Mouse (Mus musculus) gastrocnemius, postnatal 36 days (tissue): ENCODE results near the gene Tmem86a. TPM values are rescaled to one million over a fixed set of nuclear protein-coding genes. Genes with fewer than 3 reads are reported as not detected.

ENCODE experiments used
- DNase-seq, 2 experiments: peaks; one replicate each; pipeline ENCODE4 v3.0.0; 2022
- intact Hi-C: fragments of 180-260 bp; cut with DNase I; formaldehyde crosslinking; loops from one replicate; pipeline ENCODE4 v1.15.1; 2025
- long read RNA-seq, 2 experiments: library from polyadenylated mRNA; stranded (forward); transcript quantifications; one replicate each; pipeline ENCODE4 v2.0.0; 2021
- total RNA-seq, 2 experiments: library from RNA; stranded (reverse); gene quantifications; 2 replicates each; pipeline ENCODE4 v1.2.3; 2021

Tmem86a gene
- 1 to 10 TPM; 4.6 to 5.5 TPM for total RNA-seq
- long read RNA-seq, experiment 1, transcript Tmem86a-201 (3 exons, 1,831 nt), result major isoform, 5 of 5 reads
- long read RNA-seq, experiment 1, partial matches to known transcripts, result 0 of 5 reads
- long read RNA-seq, experiment 1, other reads (novel, unspliced or antisense), result 0 of 5 reads
- long read RNA-seq, experiment 2, transcript Tmem86a-201 (3 exons, 1,831 nt), result major isoform, 10 of 11 reads
- long read RNA-seq, experiment 2, partial matches to known transcripts, result 1 of 11 reads
- long read RNA-seq, experiment 2, other reads (novel, unspliced or antisense), result 0 of 11 reads

- DNase-seq, result peak; percentile 88 to 91
- intact Hi-C loops, result no loop called here
Measured at GRCm38 (mm10) chr7:47050366-47050765, at the start of gene Tmem86a. Gene Tmem86a (plus strand): TSS chr7:47050601.

GRCm38 (mm10) chr7:47000644-47000983 lies 49.8 kb upstream of the Tmem86a start:
- DNase-seq, result no peak
- intact Hi-C loops, result no loop called here

DNA sequence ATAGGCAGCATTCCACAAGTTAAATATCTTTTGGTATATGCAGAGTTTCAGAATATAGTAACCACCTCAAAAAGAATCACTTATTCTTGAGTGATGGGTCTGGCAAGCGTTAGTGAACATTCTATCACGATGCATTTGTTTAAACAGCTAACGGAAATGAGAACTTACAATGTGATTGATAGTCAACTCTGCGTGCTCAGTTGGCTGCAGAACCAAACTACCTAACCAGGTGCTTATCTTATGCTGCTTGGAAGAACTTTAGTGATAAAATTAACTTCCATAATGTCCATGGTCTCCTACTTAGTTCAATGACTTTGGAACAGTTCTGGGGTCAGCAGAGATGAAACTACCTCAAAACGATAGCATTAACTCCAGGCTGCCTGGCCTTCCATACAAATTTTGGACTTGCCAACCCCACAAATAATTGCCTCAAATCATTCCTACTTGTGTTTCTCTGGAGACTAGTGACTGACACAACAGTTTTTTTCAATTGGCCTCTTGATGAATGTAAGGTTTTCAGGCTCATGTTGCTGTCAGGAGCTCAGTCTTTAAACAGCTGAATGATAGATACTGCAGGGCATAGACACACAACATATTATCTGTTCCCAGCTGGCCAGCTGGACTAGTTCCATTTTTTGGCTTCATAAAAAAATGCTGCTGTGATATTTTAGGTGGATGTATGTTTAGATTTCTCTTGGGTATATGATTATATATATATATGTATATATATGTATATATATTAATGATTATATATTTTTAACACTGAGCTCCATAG lies 49.1 kb upstream of the Tmem86a start:
- intact Hi-C loops, result no loop called here

GRCm38 (mm10) chr7:47001900-47002275 lies 48.5 kb upstream of the Tmem86a start:
- no peak for DNase-seq
- intact Hi-C loops, result no loop called here

More for the DNA sequence above, 49.1 kb upstream of the Tmem86a start:
- DNase-seq, result no peak

GRCm38 (mm10) chr7:47003411-47004115 lies 46.8 kb upstream of the Tmem86a start:
- intact Hi-C loops, result no loop called here
- no peak for DNase-seq

DNA sequence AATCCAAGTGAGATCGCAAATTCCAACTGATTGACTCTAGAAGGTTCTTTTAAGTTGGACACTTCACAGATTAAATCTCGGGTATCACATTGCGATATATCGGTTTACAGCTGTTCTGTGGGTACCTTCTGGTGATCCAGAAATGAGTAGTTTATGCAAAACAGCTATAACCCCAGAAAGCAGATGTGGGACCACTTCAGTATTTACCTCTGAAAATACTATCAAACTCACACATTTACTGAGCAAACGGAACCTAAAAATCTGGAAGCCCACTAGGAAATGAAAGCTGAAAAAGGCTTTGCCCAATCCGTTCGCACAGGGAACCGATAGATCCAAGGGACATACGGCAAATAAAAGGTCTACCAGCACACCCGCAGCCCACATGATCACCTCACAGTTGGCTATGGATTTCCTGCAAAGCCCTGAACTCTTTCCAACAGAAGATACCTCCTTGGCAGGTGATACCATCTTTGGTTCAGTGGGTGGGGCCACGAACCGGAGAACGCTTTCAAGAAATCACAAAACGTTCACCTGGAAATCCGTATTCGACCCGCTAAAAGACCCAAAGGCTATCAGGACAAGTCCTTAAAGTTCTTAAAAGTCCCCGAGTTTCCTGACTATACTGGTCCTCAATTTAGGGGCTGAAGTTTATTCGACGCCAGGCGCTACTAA lies 43.2 kb upstream of the Tmem86a start:
- DNase-seq, result no peak
- intact Hi-C loops, result no loop called here

DNA sequence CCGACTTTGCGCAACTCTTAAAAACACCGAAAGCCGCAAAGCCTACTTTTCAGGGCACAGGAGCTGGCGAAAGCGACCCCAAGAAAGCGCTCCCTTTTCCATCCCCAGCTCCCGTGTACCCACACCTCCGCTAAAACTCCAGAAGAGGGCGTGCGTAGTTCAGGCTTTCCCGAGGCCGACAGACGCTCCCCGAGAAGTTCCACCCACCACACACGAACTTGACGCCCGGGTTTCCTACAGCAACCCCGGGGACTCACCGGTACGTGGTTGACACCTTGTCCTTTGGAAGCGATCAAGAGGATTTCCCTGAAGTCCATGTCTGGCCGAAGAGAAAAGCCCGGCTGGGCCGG lies 42.6 kb upstream of the Tmem86a start:
- intact Hi-C loops, result no loop called here
- no peak for DNase-seq

DNA sequence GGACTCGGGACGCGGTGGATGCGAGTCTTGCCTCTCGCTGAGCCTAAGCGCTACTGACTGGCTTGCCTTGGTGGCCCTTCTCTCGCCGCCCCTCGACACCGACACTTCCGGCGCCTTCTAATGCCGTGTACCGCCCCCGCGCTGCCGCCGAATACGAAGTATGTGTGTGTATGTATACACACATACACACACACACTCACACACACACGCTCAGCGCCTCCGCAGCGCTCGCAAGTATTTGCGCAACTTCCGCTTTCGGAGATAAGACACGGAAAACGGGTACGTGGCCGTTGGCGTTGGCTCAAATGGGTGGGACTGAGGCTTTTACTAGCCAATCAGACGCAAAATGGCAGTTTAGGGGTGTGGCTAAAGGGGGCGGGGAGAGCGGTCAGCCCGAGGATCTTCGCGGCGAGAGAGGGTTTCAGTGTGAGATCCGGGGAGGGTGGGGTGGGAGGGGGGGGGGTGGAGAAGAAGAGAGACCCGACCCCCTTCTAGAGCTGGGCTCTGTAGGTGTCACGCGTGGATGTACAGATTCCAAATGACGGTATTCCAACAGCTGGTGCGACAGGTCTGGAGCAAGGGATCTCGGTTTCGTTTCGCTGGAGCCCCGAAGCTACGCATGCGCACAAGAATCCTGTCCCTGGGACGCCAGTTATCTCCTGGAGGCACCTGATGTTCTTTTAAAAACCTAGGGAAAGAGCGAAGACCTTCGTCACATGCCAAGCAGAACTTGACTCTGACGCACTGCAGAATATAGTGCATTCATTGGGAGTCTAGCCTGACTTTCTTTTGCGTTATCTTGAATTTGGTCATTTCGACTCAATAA lies 42.0 kb upstream of the Tmem86a start, which contains the start of gene Spty2d1:
Gene Spty2d1, minus strand, starts transcription at position 244 of the 826 bp plus-strand sequence.
- DNase-seq, result peak; percentile 98 to 99
- intact Hi-C loops, result no loop called here

DNA sequence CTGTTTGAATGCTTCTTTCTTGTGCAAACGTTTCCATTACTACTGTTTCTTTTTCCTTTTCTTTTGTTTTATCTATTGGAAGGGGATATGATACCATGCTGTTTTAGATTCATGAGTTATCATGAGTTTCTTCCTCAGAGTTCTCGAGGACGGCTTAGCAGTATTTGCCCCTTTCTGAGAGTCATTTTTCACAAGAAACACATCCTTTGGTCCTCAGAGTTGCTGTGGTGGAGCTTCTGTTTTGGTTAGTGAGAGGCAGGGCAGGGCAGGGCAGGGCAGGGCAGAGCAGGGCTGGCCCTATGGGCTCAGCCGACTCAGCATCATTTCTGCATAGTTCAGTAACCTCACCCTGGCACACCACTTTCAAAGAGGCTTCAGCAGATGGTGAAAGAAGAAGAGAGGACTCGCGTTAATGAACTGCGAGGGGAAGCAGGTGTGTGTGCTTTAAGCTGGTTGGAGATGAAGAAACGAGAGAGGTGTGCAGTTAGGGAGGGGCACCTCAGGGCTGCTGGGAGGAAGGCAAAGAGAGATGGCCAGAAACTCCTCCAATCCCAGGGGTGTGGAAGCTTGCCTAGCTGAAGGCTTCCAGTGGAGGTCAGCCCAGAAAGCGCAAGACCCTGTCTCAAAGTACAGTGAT lies 37.2 kb upstream of the Tmem86a start:
- intact Hi-C loops, result loop anchor here (10.0 kb wide), 1 partner anchor 218 kb away; the partner anchor contains the start of genes Gtf2h1 and Hps5
- DNase-seq, result no peak

DNA sequence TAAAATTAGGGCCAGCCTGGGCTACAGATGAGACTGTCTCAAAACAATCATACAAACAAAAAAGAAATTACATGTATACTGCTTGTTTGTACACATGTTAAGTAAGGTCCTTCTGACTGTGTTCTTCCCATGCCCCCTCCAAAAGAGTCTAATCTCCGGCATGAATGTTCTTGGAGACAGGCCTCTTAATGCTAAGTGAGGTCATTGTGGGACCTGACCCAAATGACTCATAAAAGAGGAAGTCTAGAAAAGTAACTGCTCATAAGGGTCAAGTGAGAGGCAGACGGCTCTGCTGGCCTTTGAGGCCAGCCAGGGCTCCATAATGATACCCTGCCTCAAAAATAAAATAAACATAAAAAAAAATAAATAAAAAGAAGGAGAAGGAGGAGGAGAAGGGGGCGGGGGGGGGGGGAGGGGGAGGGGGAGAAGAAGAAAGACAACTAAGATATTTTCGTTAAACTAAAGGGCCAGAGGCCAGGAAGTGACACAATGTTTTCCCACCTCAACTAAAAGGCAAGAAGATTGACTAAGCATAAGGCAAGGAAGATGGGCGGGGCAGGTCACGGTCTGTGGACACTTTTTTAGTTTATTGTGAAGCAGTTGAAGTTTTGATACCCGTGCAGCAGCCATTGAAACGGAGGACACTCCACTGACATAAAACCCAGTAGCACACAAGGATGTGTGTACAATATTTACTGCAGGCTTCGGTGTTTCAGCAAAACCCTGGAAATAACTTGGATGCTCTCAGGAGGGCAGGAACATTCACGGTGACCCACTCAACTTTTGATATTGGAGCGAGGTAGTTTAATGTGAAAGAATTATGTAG lies 35.6 kb upstream of the Tmem86a start:
- intact Hi-C loops, result loop anchor here (2.0 to 10.0 kb wide), 2 partner anchors 52 to 220 kb away; partner anchors contain the start of genes Gtf2h1 and Hps5
- peak in 1 of 2 experiments; percentile 29 for DNase-seq

GRCm38 (mm10) chr7:47015390-47016065 lies 34.9 kb upstream of the Tmem86a start:
- peak; percentile 78 to 86 for DNase-seq
- intact Hi-C loops, result loop anchor here (2.0 to 10.0 kb wide), 2 partner anchors 53 to 221 kb away; partner anchors contain the start of genes Gtf2h1 and Hps5

DNA sequence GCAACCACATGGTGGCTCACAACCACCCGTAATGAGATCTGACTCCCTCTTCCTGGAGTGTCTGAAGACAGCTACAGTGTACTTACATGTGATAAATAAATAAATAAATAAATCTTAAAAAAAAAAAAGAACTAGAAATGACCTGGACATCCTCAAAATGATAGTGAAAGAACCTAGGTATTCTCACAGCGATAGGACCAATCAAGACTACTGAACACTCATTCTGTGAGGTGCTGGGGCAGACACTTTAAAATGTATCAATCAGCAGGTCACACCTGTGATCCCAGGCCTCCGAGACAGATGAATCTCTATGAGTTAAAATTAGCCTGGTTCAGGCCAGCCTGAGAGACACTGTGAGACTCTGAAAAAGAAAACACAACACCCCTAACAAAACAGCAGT lies 33.8 kb upstream of the Tmem86a start:
- intact Hi-C loops, result loop anchor here (10.0 kb wide), 1 partner anchor 222 kb away; the partner anchor contains the start of genes Gtf2h1 and Hps5
- DNase-seq, result no peak

GRCm38 (mm10) chr7:47017146-47017545 lies 33.3 kb upstream of the Tmem86a start:
- intact Hi-C loops, result loop anchor here (10.0 kb wide), 1 partner anchor 222 kb away; the partner anchor contains the start of genes Gtf2h1 and Hps5

DNA sequence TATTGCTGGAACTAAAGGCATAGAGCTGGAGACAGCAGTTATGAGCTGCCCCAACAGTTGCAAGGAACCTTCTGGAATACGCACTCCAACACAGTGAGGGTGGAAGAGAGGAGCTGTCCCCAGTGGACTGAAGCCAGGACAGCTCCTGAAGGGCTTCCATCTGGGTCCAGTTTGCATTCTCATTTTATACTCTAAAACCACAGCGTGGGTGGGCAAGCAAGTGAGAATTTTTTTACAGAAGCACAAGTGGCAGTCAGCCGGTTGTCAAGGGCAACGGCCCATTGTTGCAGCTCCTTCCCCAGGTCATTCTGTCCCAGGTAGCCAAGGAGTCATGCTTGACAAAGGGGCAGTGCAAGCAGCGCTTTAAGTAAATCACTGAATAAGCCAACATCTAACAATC lies 30.8 kb upstream of the Tmem86a start:
- no peak for DNase-seq
- intact Hi-C loops, result loop anchor here (10.0 kb wide), 1 partner anchor 225 kb away; the partner anchor contains the start of genes Gtf2h1 and Hps5

More at GRCm38 (mm10) chr7:47017146-47017545, 33.3 kb upstream of the Tmem86a start:
- no peak for DNase-seq

- intact Hi-C loops, result no loop called here
Measured at GRCm38 (mm10) chr7:47020956-47021355, 29.4 kb upstream of the Tmem86a start.

DNA sequence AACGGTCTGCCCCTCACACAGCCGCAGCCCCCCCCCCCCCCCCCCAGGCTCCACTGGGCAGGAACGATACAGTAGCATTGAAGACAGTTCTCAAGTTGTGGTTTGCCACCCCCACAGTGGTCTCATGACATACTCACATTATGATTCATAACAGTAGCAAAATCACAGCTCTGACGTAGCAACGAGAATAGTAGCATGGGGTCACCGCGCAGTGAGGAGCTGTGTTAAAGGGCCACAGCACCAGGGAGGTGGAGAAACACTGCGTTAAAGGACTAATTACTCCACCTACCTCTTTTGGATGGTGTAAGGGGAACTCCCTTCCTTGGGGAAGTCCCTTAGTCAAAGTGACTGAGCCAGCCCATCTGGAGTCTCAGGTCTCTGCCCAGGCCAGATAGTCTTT lies 27.9 kb upstream of the Tmem86a start:
- DNase-seq, result no peak
- intact Hi-C loops, result loop anchor here (2.0 kb wide), 1 partner anchor 130 kb away; no protein-coding TSS in a partner anchor

More at GRCm38 (mm10) chr7:47020956-47021355, 29.4 kb upstream of the Tmem86a start:
- DNase-seq, result no peak

- DNase-seq, result peak; percentile 78 to 81
- intact Hi-C loops, result loop anchor here (2.0 kb wide), 1 partner anchor 129 kb away; no protein-coding TSS in a partner anchor
Measured at GRCm38 (mm10) chr7:47023530-47023929, 26.9 kb upstream of the Tmem86a start.
